In the genomic region with DNA sequence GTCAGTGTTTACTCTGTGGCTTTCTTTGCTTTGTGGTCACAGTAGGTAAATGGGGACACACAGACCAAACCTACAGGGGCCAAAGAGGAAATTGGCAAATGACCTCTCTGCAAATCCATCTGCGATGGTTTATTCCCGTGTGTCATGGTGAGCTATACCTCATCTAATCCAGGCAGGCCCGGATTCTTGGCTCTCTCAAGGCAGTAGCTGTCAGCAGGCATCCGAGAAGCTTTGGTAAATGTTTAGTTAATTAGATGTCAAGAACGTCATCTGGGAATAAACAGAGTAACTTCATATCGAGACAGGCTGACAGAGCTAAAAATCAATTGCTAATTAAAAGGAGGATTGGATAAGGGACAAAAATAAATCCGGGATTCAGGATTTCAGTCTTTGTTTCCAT, we compare ENCODE assay signal across 14 mouse cellular contexts.
"Had no signal": no experiment of that assay in that cellular context is flagged by ENCODE, and none has a peak within 500 bp of the region (broad histone marks: within the 10 kb centered on the region; RNA-seq: fewer than 3 reads in every experiment).

No protein-coding gene starts in this region.

- H3K36me3 ChIP-seq: liver, embryonic 13.5 days; neural tube, embryonic 12.5 days; neural tube, embryonic 15.5 days had no signal

- H3K9me3 ChIP-seq: liver, embryonic 13.5 days; neural tube, embryonic 12.5 days; neural tube, embryonic 15.5 days had no signal

- H3K4me2 ChIP-seq: liver, embryonic 13.5 days; neural tube, embryonic 12.5 days; neural tube, embryonic 15.5 days had no signal

- H3K27ac ChIP-seq: kidney, postnatal 0 days; layer of hippocampus, adult 2 months; left cerebral cortex, adult 2 months; liver, embryonic 13.5 days; neural tube, embryonic 12.5 days; neural tube, embryonic 15.5 days had no signal

- H3K4me1 ChIP-seq: liver, embryonic 13.5 days had no signal

- H3K4me3 ChIP-seq: layer of hippocampus, adult 2 months; left cerebral cortex, adult 2 months; liver, embryonic 13.5 days; neural tube, embryonic 12.5 days; neural tube, embryonic 15.5 days had no signal

- DNase-seq: kidney, adult 2 months; kidney, postnatal 25 days; layer of hippocampus, adult 9-11 months; liver, embryonic 13.5 days; lung, adult 2 months; lung, postnatal 14 days; lung, postnatal 4 days; thymus, adult 18-20 months; thymus, postnatal 36 days had no signal

- H3K9ac ChIP-seq: liver, embryonic 13.5 days; neural tube, embryonic 12.5 days; neural tube, embryonic 15.5 days had no signal

- H3K27me3 ChIP-seq: liver, embryonic 13.5 days; neural tube, embryonic 12.5 days; neural tube, embryonic 15.5 days had no signal
